9 mouse cellular contexts compared by ENCODE assay signal in the genomic region with DNA sequence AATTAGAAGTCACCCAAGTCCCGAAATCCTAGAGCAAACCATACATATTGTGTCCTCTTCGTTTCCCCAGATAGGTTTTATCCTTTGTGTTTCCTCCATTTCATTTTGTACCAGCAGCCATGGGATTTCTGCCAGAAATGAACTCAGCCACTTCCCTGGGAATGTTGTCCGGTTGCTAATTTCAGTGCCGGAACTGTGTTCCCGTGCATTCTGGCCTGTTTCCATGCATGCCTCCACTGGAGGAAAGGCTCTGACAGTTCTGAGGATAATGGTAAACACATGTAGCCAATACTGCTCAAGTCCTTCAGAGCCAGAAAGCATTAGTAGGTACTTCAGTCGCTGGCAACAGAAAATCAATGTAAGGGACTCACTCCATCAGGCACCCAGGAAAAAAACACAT.
DNase-seq lines count a peak whose midpoint lies in the region; ATAC-seq lines count a peak whose summit lies in the region.
"Had no signal": no experiment of that assay in that cellular context is flagged by ENCODE, and none has a peak within 500 bp of the region (broad histone marks: within the 10 kb centered on the region; RNA-seq: fewer than 3 reads in every experiment).

No protein-coding gene starts in this region.

- peak overlapping the region; percentile 27; the same call in 1 of the 2 replicates for H3K4me2 ChIP-seq in embryonic facial prominence, embryonic 14.5 days (ENCODE audit: low read depth, low read length)

- H3K27ac ChIP-seq in brown adipose tissue, adult 24 weeks (replicated peaks; ENCODE audit: low read depth, low read length), result peak overlapping the region; percentile 26
- H3K27ac ChIP-seq in embryonic facial prominence, embryonic 14.5 days (replicated peaks; ENCODE audit: low read depth, low read length), result no peak overlapping the region

- no peaks in the 10 kb centered on the region for H3K9me3 ChIP-seq in embryonic facial prominence, embryonic 14.5 days (ENCODE audit: control insufficient read depth, low read length)

- H3K27me3 ChIP-seq in embryonic facial prominence, embryonic 14.5 days (replicated peaks; ENCODE audit: control insufficient read depth, insufficient read depth, low read length), result no peaks in the 10 kb centered on the region
- H3K27me3 ChIP-seq: megakaryocyte, embryonic 14.5 days had no signal

- 33% methylated on average over 6 of the region's 6 CpGs for WGBS in embryonic facial prominence, embryonic 14.5 days

- H3K4me1 ChIP-seq in brown adipose tissue, adult 24 weeks (ENCODE audit: control insufficient read depth, insufficient read depth, insufficient read length, low read length), result no peaks in the 10 kb centered on the region
- H3K4me1 ChIP-seq in embryonic facial prominence, embryonic 14.5 days (ENCODE audit: control insufficient read depth, insufficient read depth, low read length), result peaks cover 4% of the 10 kb centered on the region; the same call in 1 of the 2 replicates
- H3K4me1 ChIP-seq: megakaryocyte, embryonic 14.5 days had no signal

- DNase-seq in kidney, adult 9 months, result peak; percentile 8
- no peak for DNase-seq in kidney, adult 8-10 months
- DNase-seq in embryonic facial prominence, embryonic 14.5 days (ENCODE audit: low spot score), result peak; percentile 91
- peak; percentile 58 for DNase-seq in heart, postnatal 25 days (ENCODE audit: low spot score)
- no peak for DNase-seq in frontal cortex, postnatal 25 days (ENCODE audit: low spot score in 2 of 2)
- no peak for DNase-seq in MN1 (ENCODE audit: low spot score)
- DNase-seq in adrenal gland, postnatal 4 days (ENCODE audit: low spot score in 2 of 2), result no peak

- H3K4me3 ChIP-seq in brown adipose tissue, adult 24 weeks (ENCODE audit: insufficient read depth, low read depth, low read length), result no peak overlapping the region
- no peak overlapping the region for H3K4me3 ChIP-seq in embryonic facial prominence, embryonic 14.5 days (ENCODE audit: low read depth, low read length)
- H3K4me3 ChIP-seq: megakaryocyte, embryonic 14.5 days had no signal

- ATAC-seq in embryonic facial prominence, embryonic 14.5 days (ENCODE audit: low read depth), result 0 out of 2 replicates have a peak, but pooled peaks have one; percentile 62

- H3K36me3 ChIP-seq in embryonic facial prominence, embryonic 14.5 days (ENCODE audit: control insufficient read depth, insufficient read depth, low read length), result no peaks in the 10 kb centered on the region

- intact Hi-C loops in heart, postnatal 25 days (cut with DNase I), result loop anchor here (10.0 kb wide), 3 partner anchors 109 to 241 kb away; a partner anchor contains a TSS

- H3K9ac ChIP-seq in embryonic facial prominence, embryonic 14.5 days (ENCODE audit: low read depth, low read length), result no peak overlapping the region

Comparison
In these comparisons a context has a peak if more than half of its experiments do, and no peak if none do; other contexts are left out.
1. DNase-seq: peak in kidney, adult 9 months (single experiment), embryonic facial prominence, embryonic 14.5 days (single experiment) and heart, postnatal 25 days (single experiment); none in kidney, adult 8-10 months (0 of 2), frontal cortex, postnatal 25 days (0 of 2), MN1 (single experiment) and adrenal gland, postnatal 4 days (0 of 2).